Mouse (Mus musculus) kidney, embryonic 16.5 days (tissue): Measurements from ENCODE around the gene Ncam1. TPM values are rescaled to one million over a fixed set of nuclear protein-coding genes. Genes with fewer than 3 reads are reported as not detected.

Experiments used
- ATAC-seq: fragments of 200-750 bp; cut with Nextera tagmentation; 2 replicates; pipeline ENCODE4 v1.8.0; 2017; ENCODE audit warnings: moderate TSS enrichment; ENCODE audit not compliant: low FRiP score, low TSS enrichment
- H3K27ac ChIP-seq: fragments of 300-500 bp; sonication (generic); 2 replicates; pipeline ENCODE4 v1.5.1; 2014; ENCODE audit warnings: low read length
- H3K27me3 ChIP-seq: fragments of 300-500 bp; sonication (generic); 2 replicates; pipeline ENCODE4 v1.6.1; 2014; ENCODE audit warnings: low read length, control low read depth, mixed read lengths; ENCODE audit not compliant: insufficient read depth
- H3K36me3 ChIP-seq: fragments of 300-500 bp; sonication (generic); 2 replicates; pipeline ENCODE4 v1.6.1; 2014; ENCODE audit warnings: low read length, control low read depth, mixed read lengths; ENCODE audit not compliant: insufficient read depth
- H3K4me1 ChIP-seq: fragments of 300-500 bp; sonication (generic); 2 replicates; pipeline ENCODE4 v1.6.1; 2014; ENCODE audit warnings: low read length, control low read depth, mixed read lengths; ENCODE audit not compliant: insufficient read depth
- H3K4me2 ChIP-seq: fragments of 300-500 bp; sonication (generic); replicated peaks from 2 replicates; pipeline ENCODE4 v1.6.1; 2014; ENCODE audit warnings: low read depth, low read length
- H3K4me3 ChIP-seq: fragments of 300-500 bp; sonication (generic); 2 replicates; pipeline ENCODE4 v1.5.1; 2014; ENCODE audit warnings: mild to moderate bottlenecking, low read length
- H3K9ac ChIP-seq: fragments of 300-500 bp; sonication (generic); replicated peaks from 2 replicates; pipeline ENCODE4 v1.6.1; 2014; ENCODE audit warnings: low read length
- H3K9me3 ChIP-seq: fragments of 300-500 bp; sonication (generic); 2 replicates; pipeline ENCODE4 v1.6.1; 2016; ENCODE audit warnings: low read length, control low read depth
- WGBS: fragments of 180-500 bp; shearing (Covaris S2); extraction: QIAGEN DNeasy Blood & Tissue Kit; methylation state at CpG from one replicate; pipeline ENCODE4 v1.1.7; 2014; 5-methylcytosine and 5-hydroxymethylcytosine counted together
- polyA plus RNA-seq: library from polyadenylated mRNA; unstranded; fragments of >200 nt; fragmentation: Nextera tagmentation; extraction: Ambion mirVana; gene quantifications from 2 replicates; pipeline ENCODE4 v1.2.1, GENCODE M21; 2015

The Ncam1 gene
- polyA plus RNA-seq, 1 experiment from 2014 or later: 137 TPM

GRCm38 (mm10) chr9:49637955-49638354, 160.8 kb downstream of the Ncam1 start:
- Histone ChIP-seq H3K9me3 (no peaks in the 10 kb centered on the region), H3K27ac (no peak overlapping the region), H3K36me3 (no peaks in the 10 kb centered on the region), H3K4me3 (no peak overlapping the region), H3K4me1 (peaks cover 10% of the 10 kb centered on the region), H3K27me3 (no peaks in the 10 kb centered on the region), H3K4me2 (no peak overlapping the region), H3K9ac (no peak overlapping the region)
- ATAC-seq: no peak

- H3K9ac ChIP-seq: no peak overlapping the region
- H3K36me3 ChIP-seq: no peaks in the 10 kb centered on the region
- 68% methylated on average over 11 of the region's 11 CpGs for WGBS
- H3K4me3 ChIP-seq: no peak overlapping the region
- no peak overlapping the region for H3K27ac ChIP-seq
- H3K27me3 ChIP-seq: no peaks in the 10 kb centered on the region
- no peaks in the 10 kb centered on the region for H3K9me3 ChIP-seq
- no peak overlapping the region for H3K4me2 ChIP-seq
- ATAC-seq: no peak
- peaks cover 9% of the 10 kb centered on the region for H3K4me1 ChIP-seq
Measured at GRCm38 (mm10) chr9:49635668-49636326, 162.9 kb downstream of the Ncam1 start.

- no peak overlapping the region for H3K27ac ChIP-seq
- ATAC-seq: no peak
- no peak overlapping the region for H3K4me3 ChIP-seq
- H3K9me3 ChIP-seq: no peaks in the 10 kb centered on the region
- H3K27me3 ChIP-seq: no peaks in the 10 kb centered on the region
- H3K4me2 ChIP-seq: no peak overlapping the region
- no peaks in the 10 kb centered on the region for H3K36me3 ChIP-seq
- WGBS: 90% methylated on average over 2 of the region's 2 CpGs
- H3K9ac ChIP-seq: no peak overlapping the region
- no peaks in the 10 kb centered on the region for H3K4me1 ChIP-seq
Measured at GRCm38 (mm10) chr9:49632591-49632990, 166.1 kb downstream of the Ncam1 start.

- Histone ChIP-seq H3K9me3 (no peaks in the 10 kb centered on the region), H3K4me1 (no peaks in the 10 kb centered on the region), H3K27ac (no peak overlapping the region), H3K36me3 (no peaks in the 10 kb centered on the region), H3K9ac (no peak overlapping the region), H3K27me3 (no peaks in the 10 kb centered on the region), H3K4me2 (no peak overlapping the region), H3K4me3 (no peak overlapping the region)
- WGBS: 91% methylated on average over 2 of the region's 2 CpGs
- ATAC-seq: no peak
Measured at GRCm38 (mm10) chr9:49630336-49630735, 168.4 kb downstream of the Ncam1 start.

- no peak overlapping the region for H3K4me3 ChIP-seq
- WGBS: 82% methylated on average over 6 of the region's 6 CpGs
- H3K27ac ChIP-seq: no peak overlapping the region
- no peaks in the 10 kb centered on the region for H3K4me1 ChIP-seq
- no peak overlapping the region for H3K4me2 ChIP-seq
- H3K9ac ChIP-seq: no peak overlapping the region
- H3K36me3 ChIP-seq: no peaks in the 10 kb centered on the region
- H3K9me3 ChIP-seq: no peaks in the 10 kb centered on the region
- ATAC-seq: no peak
- H3K27me3 ChIP-seq: no peaks in the 10 kb centered on the region
Measured at GRCm38 (mm10) chr9:49624910-49625309, 173.8 kb downstream of the Ncam1 start.

GRCm38 (mm10) chr9:49623934-49624505, 174.7 kb downstream of the Ncam1 start:
- no peak for ATAC-seq
- WGBS: 59% methylated on average over 3 of the region's 3 CpGs
- Histone ChIP-seq H3K4me3 (no peak overlapping the region), H3K4me2 (no peak overlapping the region), H3K27me3 (no peaks in the 10 kb centered on the region), H3K9ac (no peak overlapping the region), H3K27ac (no peak overlapping the region), H3K9me3 (no peaks in the 10 kb centered on the region), H3K4me1 (no peaks in the 10 kb centered on the region), H3K36me3 (no peaks in the 10 kb centered on the region; the same call in 1 of the 2 replicates)

- Histone ChIP-seq H3K4me3 (no peak overlapping the region), H3K27me3 (no peaks in the 10 kb centered on the region), H3K9me3 (no peaks in the 10 kb centered on the region), H3K4me1 (no peaks in the 10 kb centered on the region), H3K36me3 (no peaks in the 10 kb centered on the region; the same call in 1 of the 2 replicates), H3K4me2 (no peak overlapping the region), H3K27ac (no peak overlapping the region), H3K9ac (no peak overlapping the region)
- ATAC-seq: no peak
- 81% methylated on average over 9 of the region's 9 CpGs for WGBS
Measured at GRCm38 (mm10) chr9:49622928-49623676, 175.6 kb downstream of the Ncam1 start.

GRCm38 (mm10) chr9:49621691-49622090, 177.0 kb downstream of the Ncam1 start:
- no peak for ATAC-seq
- Histone ChIP-seq H3K9me3 (no peaks in the 10 kb centered on the region), H3K27ac (no peak overlapping the region), H3K36me3 (no peaks in the 10 kb centered on the region; the same call in 1 of the 2 replicates), H3K9ac (no peak overlapping the region), H3K27me3 (no peaks in the 10 kb centered on the region), H3K4me1 (no peaks in the 10 kb centered on the region), H3K4me2 (no peak overlapping the region), H3K4me3 (no peak overlapping the region)
- 96% methylated on average over 11 of the region's 11 CpGs for WGBS

- Histone ChIP-seq H3K36me3 (peaks cover 7% of the 10 kb centered on the region), H3K27me3 (no peaks in the 10 kb centered on the region), H3K4me1 (no peaks in the 10 kb centered on the region), H3K9me3 (no peaks in the 10 kb centered on the region), H3K27ac (no peak overlapping the region), H3K9ac (no peak overlapping the region), H3K4me2 (no peak overlapping the region), H3K4me3 (no peak overlapping the region)
- WGBS: 67% methylated on average over 9 of the region's 9 CpGs
- ATAC-seq: no peak
Measured at GRCm38 (mm10) chr9:49618699-49619392, 179.9 kb downstream of the Ncam1 start.
